Mouse (Mus musculus) small intestine, adult 2 months (tissue): ENCODE measurements at regions not wholly inside any gene's neighbourhood (a gene's known extent, or its start where the extent isn't known, plus 50 kb on each side); places are given as distances from the start of the nearest gene placed in this dataset.

Experiments used
- H3K27ac ChIP-seq: fragments of 200-500 bp; 2 replicates; pipeline ENCODE4 v1.5.1; 2012; ENCODE audit warnings: low read depth, low read length, control low read depth, inconsistent platforms; ENCODE audit not compliant: insufficient read depth
- H3K27me3 ChIP-seq: fragments of 200-500 bp; 2 replicates; pipeline ENCODE4 v1.6.1; 2012; ENCODE audit warnings: mild to moderate bottlenecking, moderate library complexity, low read length, inconsistent platforms; ENCODE audit not compliant: control insufficient read depth, insufficient read depth
- H3K36me3 ChIP-seq: fragments of 200-500 bp; 2 replicates; pipeline ENCODE4 v1.6.1; 2012; ENCODE audit warnings: mild to moderate bottlenecking, low read length, control low read depth, inconsistent platforms; ENCODE audit not compliant: control insufficient read depth, insufficient read depth
- H3K4me1 ChIP-seq: fragments of 200-500 bp; 2 replicates; pipeline ENCODE4 v1.6.1; 2012; ENCODE audit warnings: low read length, inconsistent platforms, mixed read lengths; ENCODE audit not compliant: control insufficient read depth, insufficient read depth, insufficient read length
- H3K4me3 ChIP-seq: fragments of 200-500 bp; 2 replicates; pipeline ENCODE4 v1.5.1; 2012; ENCODE audit warnings: low read depth, mild to moderate bottlenecking, control low read depth, inconsistent platforms, low read length, moderate library complexity
- CTCF ChIP-seq: fragments of 200-500 bp; IDR thresholded peaks from 2 replicates; pipeline ENCODE4 v1.5.1; 2012; ENCODE audit warnings: low read depth, mild to moderate bottlenecking, control low read depth, inconsistent platforms, low read length, moderate library complexity, mixed read lengths; ENCODE audit not compliant: insufficient replicate concordance, insufficient read length; ENCODE audit errors: extremely low read depth
- POLR2A ChIP-seq: fragments of 200-500 bp; IDR thresholded peaks from 2 replicates; pipeline ENCODE4 v1.6.1; 2012; ENCODE audit warnings: low read depth, mild to moderate bottlenecking, control low read depth, inconsistent platforms, low read length, moderate library complexity
- WGBS: fragments of 180-500 bp; shearing (Covaris S2); methylation state at CpG from one replicate; pipeline ENCODE4 v1.1.7; 2018; 5-methylcytosine and 5-hydroxymethylcytosine counted together

DNA sequence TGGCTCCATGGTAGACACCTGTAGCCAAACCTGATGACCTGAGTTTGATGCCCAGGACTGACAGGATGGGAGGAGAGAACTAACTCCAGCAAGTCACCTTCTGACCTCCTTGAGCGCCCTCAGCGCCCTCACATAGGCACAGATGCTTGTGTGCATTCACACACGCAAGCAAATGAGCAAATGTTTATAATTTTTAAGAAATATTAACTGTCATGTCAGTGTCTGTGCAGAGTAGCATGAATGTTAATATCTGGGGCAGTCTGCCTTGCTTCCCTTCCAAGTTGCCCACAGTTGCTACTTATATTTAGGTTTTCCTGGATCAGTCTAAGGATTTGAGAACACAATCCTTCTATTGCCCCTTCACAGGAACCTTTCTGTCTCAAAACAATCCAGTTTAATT, 257.6 kb downstream of the Efnb2 start:
- no peak overlapping the region for H3K4me3 ChIP-seq
- H3K27ac ChIP-seq = no peak overlapping the region
- H3K4me1 ChIP-seq = no peaks in the 10 kb centered on the region
- H3K27me3 ChIP-seq = no peaks in the 10 kb centered on the region
- no peaks in the 10 kb centered on the region for H3K36me3 ChIP-seq
- 86% methylated on average over 3 of the region's 3 CpGs for WGBS
- TF ChIP-seq POLR2A = no peak
- TF ChIP-seq CTCF = no peak

GRCm38 (mm10) chr8:8392303-8392702, 268.7 kb downstream of the Efnb2 start:
- H3K4me3 ChIP-seq = no peak overlapping the region
- no peaks in the 10 kb centered on the region for H3K4me1 ChIP-seq
- H3K27ac ChIP-seq = no peak overlapping the region
- 44% methylated on average over 5 of the region's 5 CpGs for WGBS
- TF ChIP-seq POLR2A = no peak
- no peak for TF ChIP-seq CTCF
- H3K27me3 ChIP-seq = no peaks in the 10 kb centered on the region
- H3K36me3 ChIP-seq = no peaks in the 10 kb centered on the region

DNA sequence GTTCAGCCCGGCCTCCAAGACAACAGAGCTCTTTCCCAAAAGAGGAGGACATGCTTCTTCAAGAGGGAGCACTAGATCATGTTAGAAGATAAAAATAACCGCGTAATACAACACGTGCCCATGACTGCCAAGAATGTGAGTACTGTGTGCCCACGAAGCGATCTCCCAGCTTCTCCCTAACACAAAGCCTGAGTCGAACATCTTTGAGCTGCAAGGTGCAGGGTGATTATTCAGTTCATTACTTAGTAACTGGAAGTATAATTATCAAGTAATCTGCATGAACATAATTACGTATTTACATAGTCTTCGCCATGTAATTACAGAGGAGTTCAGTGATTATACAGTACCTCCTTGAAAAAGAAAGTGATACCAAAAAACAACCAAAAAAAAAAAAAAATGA, 269.7 kb downstream of the Efnb2 start:
- TF ChIP-seq POLR2A = no peak
- TF ChIP-seq CTCF = no peak
- no peak overlapping the region for H3K4me3 ChIP-seq
- no peak overlapping the region for H3K27ac ChIP-seq
- no peaks in the 10 kb centered on the region for H3K27me3 ChIP-seq
- H3K36me3 ChIP-seq = no peaks in the 10 kb centered on the region
- WGBS = 82% methylated on average over 9 of the region's 9 CpGs
- H3K4me1 ChIP-seq = no peaks in the 10 kb centered on the region

- no peak overlapping the region for H3K4me3 ChIP-seq
- WGBS = 65% methylated on average over 4 of the region's 4 CpGs
- no peaks in the 10 kb centered on the region for H3K36me3 ChIP-seq
- no peak for TF ChIP-seq POLR2A
- no peak for TF ChIP-seq CTCF
- no peaks in the 10 kb centered on the region for H3K27me3 ChIP-seq
- H3K4me1 ChIP-seq = no peaks in the 10 kb centered on the region
- no peak overlapping the region for H3K27ac ChIP-seq
Measured at GRCm38 (mm10) chr8:8378248-8378647, 282.8 kb downstream of the Efnb2 start.

- Histone ChIP-seq H3K4me1 (no peaks in the 10 kb centered on the region), H3K4me3 (no peak overlapping the region), H3K27ac (no peak overlapping the region), H3K36me3 (no peaks in the 10 kb centered on the region), H3K27me3 (no peaks in the 10 kb centered on the region)
- 84% methylated on average over 3 of the region's 3 CpGs for WGBS
- TF ChIP-seq CTCF = no peak
- no peak for TF ChIP-seq POLR2A
Measured at GRCm38 (mm10) chr8:8376791-8377190, 284.3 kb downstream of the Efnb2 start.

DNA sequence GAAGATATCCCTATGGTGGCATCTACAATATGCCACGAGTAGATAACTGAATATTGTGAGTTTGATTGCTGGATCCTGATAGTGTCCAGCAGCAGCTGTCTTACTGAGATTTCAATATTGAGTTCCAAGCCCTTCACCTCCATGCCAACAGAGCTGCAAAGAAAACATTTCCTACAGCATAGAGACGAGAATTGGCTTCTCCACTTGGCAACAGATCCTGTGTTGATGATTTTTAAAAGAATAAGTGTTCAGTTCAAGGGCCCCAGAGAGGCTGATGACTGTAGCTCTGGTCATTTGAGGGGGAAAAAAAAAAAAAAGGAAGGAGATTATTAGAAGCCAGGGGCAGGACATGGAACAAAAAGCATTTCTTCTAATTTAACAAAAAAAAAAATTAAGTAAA, 284.7 kb downstream of the Efnb2 start:
- H3K27me3 ChIP-seq = no peaks in the 10 kb centered on the region
- no peaks in the 10 kb centered on the region for H3K36me3 ChIP-seq
- no peak for TF ChIP-seq CTCF
- no peak for TF ChIP-seq POLR2A
- H3K27ac ChIP-seq = no peak overlapping the region
- no peaks in the 10 kb centered on the region for H3K4me1 ChIP-seq
- no peak overlapping the region for H3K4me3 ChIP-seq
- 57% methylated on average over 2 of the region's 2 CpGs for WGBS

DNA sequence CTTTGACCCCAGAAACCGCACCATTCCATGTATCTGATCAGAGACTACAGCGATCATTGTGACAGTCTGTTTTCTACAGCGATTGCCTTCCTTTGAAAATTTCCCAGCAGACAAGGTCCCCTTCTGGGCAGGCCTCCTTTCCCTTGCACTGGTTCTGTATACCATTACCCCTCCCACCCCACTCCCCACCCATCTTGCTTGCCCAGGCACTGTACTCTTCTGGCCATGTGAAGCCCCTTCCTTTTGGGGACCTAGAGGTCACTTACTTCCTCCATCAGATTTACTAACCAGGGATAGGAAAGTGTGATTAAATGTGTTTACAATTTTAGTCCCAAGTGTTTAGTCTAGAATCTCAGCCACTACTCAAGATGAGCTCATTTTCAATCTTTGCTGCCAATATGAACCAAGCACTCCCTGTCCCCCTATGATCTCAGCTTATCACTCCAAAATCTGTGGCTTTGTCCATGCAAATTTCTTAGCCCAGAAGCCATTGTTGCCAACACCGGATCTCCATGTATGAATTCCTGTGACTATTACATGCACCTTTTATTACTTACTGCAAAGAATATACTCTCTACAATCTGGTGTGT, 293.7 kb downstream of the Efnb2 start:
- H3K27ac ChIP-seq = no peak overlapping the region
- WGBS = 84% methylated on average over 4 of the region's 4 CpGs
- no peaks in the 10 kb centered on the region for H3K36me3 ChIP-seq
- H3K4me1 ChIP-seq = no peaks in the 10 kb centered on the region
- H3K27me3 ChIP-seq = no peaks in the 10 kb centered on the region
- no peak overlapping the region for H3K4me3 ChIP-seq
- TF ChIP-seq POLR2A = no peak
- TF ChIP-seq CTCF = no peak
